Mouse (Mus musculus) lung, adult 2 months (tissue): ENCODE measurements at regions not wholly inside any gene's neighbourhood (a gene's known extent, or its start where the extent isn't known, plus 50 kb on each side); places are given as distances from the start of the nearest gene placed in this dataset.

Experiments
- CTCF ChIP-seq: fragments of 200-500 bp; IDR thresholded peaks from 2 replicates; pipeline ENCODE4 v1.5.1; 2011; ENCODE audit warnings: mild to moderate bottlenecking, low read length, control low read depth; ENCODE audit not compliant: insufficient read depth
- POLR2A ChIP-seq: fragments of 200-500 bp; IDR thresholded peaks from 2 replicates; pipeline ENCODE4 v1.6.1; 2011; ENCODE audit warnings: low read depth, mild to moderate bottlenecking, control low read depth, low read length, borderline replicate concordance; ENCODE audit errors: extremely low read depth

- no peak for TF ChIP-seq CTCF
- no peak for TF ChIP-seq POLR2A
Observed at GRCm38 (mm10) chr7:36919413-36919812, 221.5 kb downstream of the Tshz3 start.
